ENCODE assay signal across 9 mouse cellular contexts in genomic region chr6:125482427-125482831, GRCm38 (mm10). TPM values are rescaled to one million over a fixed set of nuclear protein-coding genes. Genes with fewer than 3 reads are reported as not detected.
DNase-seq lines count a peak whose midpoint lies in the region; ATAC-seq and TF ChIP-seq lines count a peak whose summit lies in the region.
"Had no signal": no experiment of that assay in that cellular context is flagged by ENCODE, and none has a peak within 500 bp of the region (broad histone marks: within the 10 kb centered on the region; RNA-seq: fewer than 3 reads in every experiment).

No protein-coding gene starts in this region.

- TF ChIP-seq CTCF in ES-Bruce4 (IDR thresholded peaks at IDR 0.05; ENCODE audit: low read depth, low read length): no peak

- 0 out of 2 replicates have a peak, but pooled peaks have one; percentile 4 for TF ChIP-seq EP300 in ES-Bruce4 (IDR thresholded peaks at IDR 0.05; ENCODE audit: insufficient read depth, low read depth, low read length)

- no peaks in the 10 kb centered on the region for H3K36me3 ChIP-seq in hindbrain, embryonic 15.5 days
- no peaks in the 10 kb centered on the region for H3K36me3 ChIP-seq in hindbrain, embryonic 13.5 days
- no peaks in the 10 kb centered on the region for H3K36me3 ChIP-seq in ES-Bruce4 (ENCODE audit: control insufficient read depth, insufficient read depth, low read length, poor library complexity, severe bottlenecking)
- no peaks in the 10 kb centered on the region for H3K36me3 ChIP-seq in heart, embryonic 16.5 days (ENCODE audit: control insufficient read depth, insufficient read depth)

- no peak for TF ChIP-seq POLR2A in ES-Bruce4 (IDR thresholded peaks at IDR 0.05; ENCODE audit: insufficient read depth, low read length)

- peak overlapping the region; percentile 84; the same call in 1 of the 2 replicates for H3K27ac ChIP-seq in hindbrain, embryonic 15.5 days (replicated peaks)
- no peak overlapping the region for H3K27ac ChIP-seq in hindbrain, embryonic 13.5 days
- H3K27ac ChIP-seq in ES-Bruce4 (ENCODE audit: insufficient read depth, low read length): peak overlapping the region; percentile 75
- H3K27ac ChIP-seq in heart, embryonic 16.5 days (ENCODE audit: low read length): peak overlapping the region; percentile 78

- no peak overlapping the region for H3K4me2 ChIP-seq in hindbrain, embryonic 15.5 days
- H3K4me2 ChIP-seq in hindbrain, embryonic 13.5 days: no peak overlapping the region
- peak overlapping the region; percentile 39 for H3K4me2 ChIP-seq in heart, embryonic 16.5 days (ENCODE audit: low read depth, low read length)

- H3K9ac ChIP-seq in hindbrain, embryonic 15.5 days: no peak overlapping the region
- no peak overlapping the region for H3K9ac ChIP-seq in hindbrain, embryonic 13.5 days
- no peak overlapping the region for H3K9ac ChIP-seq in ES-Bruce4 (ENCODE audit: low read depth, poor library complexity, severe bottlenecking)
- no peak overlapping the region for H3K9ac ChIP-seq in heart, embryonic 16.5 days (ENCODE audit: low read length)

- no peak overlapping the region for H3K4me3 ChIP-seq in hindbrain, embryonic 15.5 days
- no peak overlapping the region for H3K4me3 ChIP-seq in hindbrain, embryonic 13.5 days
- H3K4me3 ChIP-seq in ES-Bruce4 (ENCODE audit: low read depth, low read length): no peak overlapping the region
- no peak overlapping the region for H3K4me3 ChIP-seq in heart, embryonic 16.5 days (ENCODE audit: low read length)

- 59% methylated on average over 5 of the region's 5 CpGs for WGBS in hindbrain, embryonic 15.5 days
- WGBS in hindbrain, embryonic 13.5 days: 59% methylated on average over 5 of the region's 5 CpGs
- 55% methylated on average over 5 of the region's 5 CpGs for WGBS in heart, embryonic 16.5 days

- DNase-seq in right cerebral cortex, adult 18-20 months: no peak
- DNase-seq in adrenal gland, adult 2 months: no peak
- DNase-seq in cerebellum, adult 11-12 months: no peak
- DNase-seq: left cerebral cortex, postnatal 4 days had no signal

- H3K4me1 ChIP-seq in hindbrain, embryonic 15.5 days (replicated peaks): peaks cover 26% of the 10 kb centered on the region
- peaks cover 30% of the 10 kb centered on the region for H3K4me1 ChIP-seq in hindbrain, embryonic 13.5 days (replicated peaks)
- H3K4me1 ChIP-seq in ES-Bruce4 (ENCODE audit: control insufficient read depth, insufficient read depth, low read length): peaks cover 38% of the 10 kb centered on the region
- peaks cover 37% of the 10 kb centered on the region for H3K4me1 ChIP-seq in heart, embryonic 16.5 days (ENCODE audit: control insufficient read depth, insufficient read depth, low read length)

- H3K9me3 ChIP-seq in hindbrain, embryonic 15.5 days: no peaks in the 10 kb centered on the region
- H3K9me3 ChIP-seq in hindbrain, embryonic 13.5 days: no peaks in the 10 kb centered on the region
- H3K9me3 ChIP-seq in ES-Bruce4 (replicated peaks; ENCODE audit: control insufficient read depth, insufficient read depth, low read length, poor library complexity, severe bottlenecking): no peaks in the 10 kb centered on the region
- H3K9me3 ChIP-seq in heart, embryonic 16.5 days (replicated peaks; ENCODE audit: control insufficient read depth, low read length): no peaks in the 10 kb centered on the region

- ATAC-seq in hindbrain, embryonic 15.5 days (ENCODE audit: low FRiP score, low read depth): no peak
- no peak for ATAC-seq in hindbrain, embryonic 13.5 days (ENCODE audit: low FRiP score)
- no peak for ATAC-seq in heart, embryonic 16.5 days (replicated peaks; ENCODE audit: extremely low read depth, insufficient read depth, low FRiP score)
- ATAC-seq in monocyte, adult 5-6 weeks (replicated peaks; ENCODE audit: insufficient number of reproducible peaks, low FRiP score, low TSS enrichment, poor library complexity, severe bottlenecking): 0 out of 2 replicates have a peak, but pooled peaks have one; percentile 0

- no peaks in the 10 kb centered on the region for H3K27me3 ChIP-seq in hindbrain, embryonic 15.5 days
- H3K27me3 ChIP-seq in hindbrain, embryonic 13.5 days: no peaks in the 10 kb centered on the region
- H3K27me3 ChIP-seq in ES-Bruce4 (ENCODE audit: control insufficient read depth, insufficient read depth, low read length, poor library complexity, severe bottlenecking): no peaks in the 10 kb centered on the region
- 0 out of 2 replicates have a peak, but pooled peaks cover 6% of the 10 kb centered on the region for H3K27me3 ChIP-seq in heart, embryonic 16.5 days (ENCODE audit: control insufficient read depth, insufficient read depth, low read length)

RNA-seq across cellular contexts. Expression of gene Cd9, which starts 12.2 kb away (rescaled TPM):
- polyA plus RNA-seq in hindbrain, embryonic 15.5 days (2015; fragmentation: Nextera tagmentation; extraction: Ambion mirVana): 108 TPM in 2 replicates
- polyA plus RNA-seq in hindbrain, embryonic 13.5 days (2015; fragmentation: Nextera tagmentation; extraction: Ambion mirVana): 57.8 and 63.4 TPM in 2 replicates
- polyA plus RNA-seq in ES-Bruce4 (2011; ENCODE audit: insufficient read depth, insufficient read length, low read depth, missing spikeins): 417 and 439 TPM in 2 replicates
- polyA plus RNA-seq in heart, embryonic 16.5 days (2015; fragmentation: Nextera tagmentation; extraction: Ambion mirVana): 94.4 and 115 TPM in 2 replicates
- 490 to 606 TPM (median 578 TPM) in 3 replicates for total RNA-seq in monocyte, adult 5-6 weeks (2017)
- 100 to 1,000 TPM in 1 of 2 experiments, 10 to 100 TPM in 1; 80.1 to 178 TPM for total RNA-seq in adrenal gland, adult 2 months (2021)
- 57.1 and 58.9 TPM in 2 replicates for polyA plus RNA-seq in adrenal gland, adult 2 months (2012; rRNA removed)
